Mouse (Mus musculus) MEL (cell line): ENCODE measurements around the gene Fto. TPM values are rescaled to one million over a fixed set of nuclear protein-coding genes. Genes with fewer than 3 reads are reported as not detected.

ENCODE experiments used
- DNase-seq: peaks from one replicate; pipeline ENCODE4 v3.0.0; 2011; ENCODE audit warnings: low read depth, low spot score
- H3K27ac ChIP-seq: 2 replicates; pipeline ENCODE4 v1.5.1; 2012; ENCODE audit warnings: low read depth, mild to moderate bottlenecking, control low read depth, low read length, moderate library complexity; ENCODE audit not compliant: control insufficient read depth
- H3K27me3 ChIP-seq, 2 experiments: fragments of 150-350 bp in 1 of 2; sonication (generic) in 1 of 2; 2 replicates each; pipeline ENCODE4 v1.6.1; 2012; ENCODE audit warnings: low read length in 2 of 2, mild to moderate bottlenecking in 2 of 2, improper control_type of control experiment in 1 of 2, moderate library complexity in 1 of 2; ENCODE audit not compliant: insufficient read depth in 2 of 2, control insufficient read depth in 1 of 2
- H3K36me3 ChIP-seq, 2 experiments: 2 replicates each; pipeline ENCODE4 v1.6.1; 2012 to 2014; ENCODE audit warnings: low read length in 2 of 2, improper control_type of control experiment in 1 of 2, inconsistent platforms in 1 of 2, mild to moderate bottlenecking in 1 of 2; ENCODE audit not compliant: insufficient read depth in 2 of 2, control insufficient read depth in 1 of 2
- H3K4me1 ChIP-seq, 2 experiments: fragments of 150-350 bp in 1 of 2; sonication (generic) in 1 of 2; 2 replicates each; pipeline ENCODE4 v1.6.1; 2012; ENCODE audit warnings: low read length in 2 of 2, improper control_type of control experiment in 1 of 2, mild to moderate bottlenecking in 1 of 2; ENCODE audit not compliant: insufficient read depth in 2 of 2, control insufficient read depth in 1 of 2
- H3K4me3 ChIP-seq, 2 experiments: fragments of 150-350 bp in 1 of 2; sonication (generic) in 1 of 2; 2 replicates each; pipeline ENCODE4 v1.5.1; 2012; ENCODE audit warnings: low read depth in 2 of 2, low read length in 2 of 2, mild to moderate bottlenecking in 2 of 2, moderate library complexity in 2 of 2, control low read depth in 1 of 2, improper control_type of control experiment in 1 of 2; ENCODE audit not compliant: control insufficient read depth in 1 of 2, insufficient read depth in 1 of 2
- H3K79me2 ChIP-seq: 2 replicates; pipeline ENCODE4 v1.6.1; 2012; ENCODE audit warnings: mild to moderate bottlenecking, low read length, moderate library complexity; ENCODE audit not compliant: control insufficient read depth, poor library complexity, insufficient read depth
- H3K9ac ChIP-seq: 2 replicates; pipeline ENCODE4 v1.6.1; 2012; ENCODE audit warnings: low read depth, mild to moderate bottlenecking, control low read depth, low read length, moderate library complexity; ENCODE audit not compliant: control insufficient read depth, poor library complexity, severe bottlenecking
- H3K9me3 ChIP-seq: fragments of 150-350 bp; sonication (generic); replicated peaks from 2 replicates; pipeline ENCODE4 v1.6.1; 2012; ENCODE audit warnings: mild to moderate bottlenecking, low read length, improper control_type of control experiment, moderate library complexity; ENCODE audit not compliant: insufficient read depth
- CHD2 ChIP-seq: IDR thresholded peaks from 2 replicates; pipeline ENCODE4 v1.6.1; 2011; ENCODE audit warnings: low read length, improper control_type of control experiment
- CTCF ChIP-seq, 3 experiments: IDR thresholded peaks in 2 of 3; conservative IDR thresholded peaks in 1 of 3; 2 replicates each; pipeline ENCODE4 v1.5.1; 2011 to 2012; ENCODE audit warnings: low read length in 3 of 3, low read depth in 2 of 3, mild to moderate bottlenecking in 2 of 3, improper control_type of control experiment in 1 of 3, inconsistent platforms in 1 of 3, mixed read lengths in 1 of 3, moderate library complexity in 1 of 3; ENCODE audit not compliant: control insufficient read depth in 1 of 3, insufficient read depth in 1 of 3, poor library complexity in 1 of 3, severe bottlenecking in 1 of 3
- E2F4 ChIP-seq: IDR thresholded peaks from 2 replicates; pipeline ENCODE4 v1.6.1; 2011; ENCODE audit warnings: low read depth, low read length, improper control_type of control experiment, borderline replicate concordance
- EP300 ChIP-seq, 2 experiments: IDR thresholded peaks; 2 replicates each; pipeline ENCODE4 v1.6.1; 2011; ENCODE audit warnings: improper control_type of control experiment in 2 of 2, low read length in 2 of 2, low read depth in 1 of 2, mild to moderate bottlenecking in 1 of 2
- GABPA ChIP-seq: IDR thresholded peaks from 2 replicates; pipeline ENCODE4 v1.6.1; 2012; ENCODE audit warnings: low read depth, mild to moderate bottlenecking, inconsistent platforms, low read length, improper control_type of control experiment, moderate library complexity
- HCFC1 ChIP-seq: IDR thresholded peaks from 2 replicates; pipeline ENCODE4 v1.6.1; 2012; ENCODE audit warnings: low read depth, mild to moderate bottlenecking, inconsistent platforms, low read length, improper control_type of control experiment, moderate library complexity
- MAFK ChIP-seq: IDR thresholded peaks from 2 replicates; pipeline ENCODE4 v1.6.1; 2011; ENCODE audit warnings: low read depth, mild to moderate bottlenecking, low read length, improper control_type of control experiment, borderline replicate concordance
- MAX ChIP-seq: IDR thresholded peaks from 2 replicates; pipeline ENCODE4 v1.6.1; 2011; ENCODE audit warnings: low read length, improper control_type of control experiment
- MEF2A ChIP-seq: IDR thresholded peaks from 2 replicates; pipeline ENCODE4 v1.6.1; 2014; ENCODE audit warnings: low read depth, mild to moderate bottlenecking, inconsistent platforms, low read length, improper control_type of control experiment; ENCODE audit not compliant: poor library complexity, insufficient replicate concordance, severe bottlenecking; ENCODE audit errors: extremely low read depth
- MYB ChIP-seq: IDR thresholded peaks from 2 replicates; pipeline ENCODE4 v1.6.1; 2011; ENCODE audit warnings: mild to moderate bottlenecking, low read depth, low read length, improper control_type of control experiment
- MYC ChIP-seq: IDR thresholded peaks from 2 replicates; pipeline ENCODE4 v1.6.1; 2011; ENCODE audit warnings: low read depth, mild to moderate bottlenecking, low read length, improper control_type of control experiment, moderate library complexity
- NELFE ChIP-seq: IDR thresholded peaks from 2 replicates; pipeline ENCODE4 v1.6.1; 2011; ENCODE audit warnings: low read depth, low read length, improper control_type of control experiment
- NRF1 ChIP-seq: IDR thresholded peaks from 2 replicates; pipeline ENCODE4 v1.6.1; 2014; ENCODE audit warnings: low read depth, mild to moderate bottlenecking, inconsistent platforms, low read length, improper control_type of control experiment, moderate library complexity; ENCODE audit not compliant: poor library complexity, insufficient read depth, severe bottlenecking
- POLR2A ChIP-seq, 2 experiments: IDR thresholded peaks; 2 replicates each; pipeline ENCODE4 v1.6.1; 2011 to 2012; ENCODE audit warnings: low read length in 2 of 2, mild to moderate bottlenecking in 2 of 2, control low read depth in 1 of 2, improper control_type of control experiment in 1 of 2, low read depth in 1 of 2, moderate library complexity in 1 of 2; ENCODE audit not compliant: control insufficient read depth in 1 of 2, insufficient read depth in 1 of 2, poor library complexity in 1 of 2
- POLR2AphosphoS5 ChIP-seq: IDR thresholded peaks from 2 replicates; pipeline ENCODE4 v1.6.1; 2012; ENCODE audit warnings: low read depth, borderline replicate concordance, mild to moderate bottlenecking, inconsistent platforms, low read length, moderate library complexity, mixed read lengths
- RAD21 ChIP-seq: IDR thresholded peaks from 2 replicates; pipeline ENCODE4 v1.6.1; 2011; ENCODE audit warnings: mild to moderate bottlenecking, low read depth, low read length, improper control_type of control experiment
- RCOR1 ChIP-seq: IDR thresholded peaks from 2 replicates; pipeline ENCODE4 v1.6.1; 2012; ENCODE audit warnings: low read depth, mild to moderate bottlenecking, inconsistent platforms, low read length, improper control_type of control experiment
- SIN3A ChIP-seq: IDR thresholded peaks from 2 replicates; pipeline ENCODE4 v1.6.1; 2012; ENCODE audit warnings: low read length, improper control_type of control experiment, inconsistent platforms
- SMC3 ChIP-seq: IDR thresholded peaks from 2 replicates; pipeline ENCODE4 v1.6.1; 2011; ENCODE audit warnings: low read depth, low read length, improper control_type of control experiment
- TCF12 ChIP-seq: IDR thresholded peaks from 2 replicates; pipeline ENCODE4 v1.6.1; 2014; ENCODE audit warnings: low read depth, mild to moderate bottlenecking, inconsistent platforms, low read length, improper control_type of control experiment, moderate library complexity
- USF1 ChIP-seq: IDR thresholded peaks from 2 replicates; pipeline ENCODE4 v1.6.1; 2014; ENCODE audit warnings: low read depth, mild to moderate bottlenecking, inconsistent platforms, low read length, improper control_type of control experiment, moderate library complexity
- USF2 ChIP-seq, 2 experiments: IDR thresholded peaks; 2 replicates each; pipeline ENCODE4 v1.6.1; 2011 to 2012; ENCODE audit warnings: improper control_type of control experiment in 2 of 2, low read length in 2 of 2, borderline replicate concordance in 1 of 2, inconsistent platforms in 1 of 2, low read depth in 1 of 2, mild to moderate bottlenecking in 1 of 2; ENCODE audit not compliant: insufficient read depth in 1 of 2
- ZKSCAN1 ChIP-seq: IDR thresholded peaks from 2 replicates; pipeline ENCODE4 v1.6.1; 2012; ENCODE audit warnings: low read depth, mild to moderate bottlenecking, inconsistent platforms, low read length, improper control_type of control experiment, moderate library complexity
- ZNF384 ChIP-seq: IDR thresholded peaks from 2 replicates; pipeline ENCODE4 v1.6.1; 2012; ENCODE audit warnings: low read depth, mild to moderate bottlenecking, inconsistent platforms, low read length, improper control_type of control experiment
- polyA plus RNA-seq, 2 experiments: library from polyadenylated mRNA; stranded (reverse) in 1 of 2; unstranded in 1 of 2; fragments of >175 nt in 1 of 2; fragments of >200 nt in 1 of 2; gene quantifications; 2 replicates each; pipeline versions ENCODE4 v1.2.1 to v1.2.4; 2012; ENCODE audit warnings: low replicate concordance in 2 of 2, low read depth in 1 of 2; ENCODE audit not compliant: insufficient read length in 2 of 2, insufficient read depth in 1 of 2, missing spikeins in 1 of 2
- total RNA-seq: library from RNA; depleted of rRNA; stranded (reverse); fragments of 300-350 nt; gene quantifications from 2 replicates; pipeline ENCODE4 v1.2.3, GENCODE M21; 2012

The Fto gene
- total and polyA plus RNA-seq, 3 experiments, result 13.5 to 41.1 TPM; not detected in 1

DNA sequence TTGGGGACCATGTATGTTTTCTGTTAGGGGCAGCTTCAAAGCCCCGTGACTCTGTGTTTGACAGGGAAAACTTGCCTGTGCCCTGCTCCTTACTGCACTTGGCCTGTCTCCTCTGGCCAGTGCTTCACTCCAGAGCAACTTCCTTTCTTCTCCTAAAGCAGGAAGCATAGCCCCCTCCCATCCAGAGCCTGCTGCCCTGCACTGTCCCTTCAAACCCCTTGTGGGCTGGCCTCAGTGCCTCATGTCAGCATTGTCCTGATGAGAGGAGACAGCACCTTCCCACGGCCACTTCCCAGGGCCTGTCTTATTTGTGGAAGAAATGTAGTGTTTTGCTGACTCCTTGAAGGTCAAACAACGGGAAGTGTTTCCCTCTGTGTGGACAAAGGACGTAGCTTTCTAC is 195.0 kb downstream of the Fto start:
- DNase-seq, result no peak
- Histone ChIP-seq H3K27ac (peak overlapping the region; percentile 35), H3K4me3 (no peak overlapping the region), H3K4me1 (peaks cover 44% of the 10 kb centered on the region in 2 experiments), H3K27me3 (no peaks in the 10 kb centered on the region), H3K9me3 (no peaks in the 10 kb centered on the region), H3K36me3 (peaks cover 0 to 43% of the 10 kb centered on the region in 2 experiments; a peak in 2 of 4 replicates), H3K79me2 (no peaks in the 10 kb centered on the region)
- TF ChIP-seq CHD2, result no peak
- no peak for TF ChIP-seq GABPA
- TF ChIP-seq, all 39 proteins: peak for 0
- H3K9ac ChIP-seq, result no peak overlapping the region

DNA sequence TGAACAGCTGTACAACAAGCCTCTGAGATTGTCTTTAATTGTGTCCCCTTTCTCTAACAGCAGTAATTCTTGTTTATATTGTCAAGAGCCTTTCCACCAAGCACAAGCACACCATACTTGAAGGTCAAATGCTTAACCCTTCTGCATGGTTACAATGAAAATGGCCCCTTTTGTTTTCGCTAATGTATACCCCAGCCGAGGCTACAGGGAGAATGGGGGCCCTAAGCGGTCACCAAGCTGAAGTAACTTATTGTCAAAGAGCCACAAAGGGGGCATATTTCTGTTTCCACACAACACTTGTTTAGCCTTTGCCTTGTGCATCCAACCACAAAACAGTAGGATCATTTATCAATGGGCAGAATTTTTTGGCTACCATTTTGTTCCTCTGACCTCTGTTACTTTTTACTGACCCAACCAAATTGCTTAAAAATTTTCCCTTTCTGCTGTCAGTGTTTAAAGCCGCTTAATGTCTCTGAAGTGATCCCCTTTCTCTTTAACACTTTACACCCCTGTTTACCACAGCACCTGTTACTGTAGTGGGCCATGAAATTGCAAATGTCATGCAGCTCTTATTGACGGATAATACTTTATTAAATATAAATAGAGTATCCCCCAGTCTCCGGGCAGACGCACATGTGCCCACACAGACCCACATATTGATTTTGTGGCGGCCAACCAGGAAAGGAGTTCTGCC is 196.0 kb downstream of the Fto start:
- TF ChIP-seq MAX (no peak), MAFK (no peak), E2F4 (no peak), NELFE (no peak), ZNF384 (no peak), GABPA (no peak), SMC3 (no peak), RCOR1 (no peak), SIN3A (no peak), MEF2A (no peak), POLR2A (IDR thresholded peaks at IDR 0.05; ENCODE audit: control insufficient read depth in 1 of 2, insufficient read depth in 1 of 2, low read depth in 1 of 2, low read length in 2 of 2, poor library complexity in 1 of 2) (no peak)
- H3K4me1 ChIP-seq, result peaks cover 44% of the 10 kb centered on the region in 2 experiments
- DNase-seq, result no peak
- H3K27ac ChIP-seq, result no peak overlapping the region
- H3K9me3 ChIP-seq, result no peaks in the 10 kb centered on the region
- H3K36me3 ChIP-seq, result peaks cover 0 to 43% of the 10 kb centered on the region in 2 experiments
- H3K79me2 ChIP-seq, result no peaks in the 10 kb centered on the region
- H3K4me3 ChIP-seq, result no peak overlapping the region
- no peak overlapping the region for H3K9ac ChIP-seq
- H3K27me3 ChIP-seq, result no peaks in the 10 kb centered on the region

DNA sequence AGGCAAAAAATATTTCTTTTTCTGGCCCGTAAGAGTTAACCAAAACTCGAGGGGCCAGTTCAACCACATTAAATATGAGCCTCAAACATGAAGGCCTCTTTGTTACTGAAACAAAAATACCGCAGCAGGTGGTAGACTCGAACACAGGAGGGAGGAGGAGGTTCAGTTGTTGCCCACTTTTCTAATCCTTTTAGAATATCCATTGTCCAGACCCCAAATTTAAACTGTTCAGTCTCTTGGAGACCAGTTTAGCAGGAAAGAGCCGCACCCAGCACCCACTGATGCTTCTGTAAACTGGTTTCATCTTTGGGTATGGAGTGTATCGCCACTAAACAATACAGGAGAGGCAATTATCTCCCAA is 196.6 kb downstream of the Fto start:
- H3K79me2 ChIP-seq, result no peaks in the 10 kb centered on the region
- no peak overlapping the region for H3K9ac ChIP-seq
- no peak for DNase-seq
- peaks cover 0 to 39% of the 10 kb centered on the region in 2 experiments for H3K36me3 ChIP-seq
- peaks cover 40 to 42% of the 10 kb centered on the region in 2 experiments for H3K4me1 ChIP-seq
- H3K9me3 ChIP-seq, result no peaks in the 10 kb centered on the region
- no peak overlapping the region for H3K27ac ChIP-seq
- H3K4me3 ChIP-seq, result no peak overlapping the region
- no peaks in the 10 kb centered on the region for H3K27me3 ChIP-seq
- no peak for TF ChIP-seq NELFE
- TF ChIP-seq RAD21, result no peak
- no peak for TF ChIP-seq MYC
- TF ChIP-seq MEF2A, result no peak
- no peak for TF ChIP-seq USF1
- TF ChIP-seq MYB, result no peak
- no peak for TF ChIP-seq MAX
- TF ChIP-seq RCOR1, result no peak
- TF ChIP-seq HCFC1, result no peak
- TF ChIP-seq TCF12, result no peak
- TF ChIP-seq USF2 (IDR thresholded peaks at IDR 0.05; ENCODE audit: borderline replicate concordance in 1 of 2, insufficient read depth in 1 of 2, low read depth in 1 of 2, low read length in 2 of 2), result no peak
- no peak for TF ChIP-seq EP300 (IDR thresholded peaks at IDR 0.05; ENCODE audit: low read depth in 1 of 2, low read length in 2 of 2)
- TF ChIP-seq CTCF (IDR thresholded peaks at IDR 0.05 in 2 of 3, conservative IDR thresholded peaks at IDR 0.05 in 1 of 3; ENCODE audit: control insufficient read depth in 1 of 3, insufficient read depth in 1 of 3, low read depth in 2 of 3, low read length in 3 of 3, poor library complexity in 1 of 3, severe bottlenecking in 1 of 3), result no peak
- no peak for TF ChIP-seq ZKSCAN1
- TF ChIP-seq POLR2AphosphoS5, result no peak
- no peak for TF ChIP-seq NRF1
- no peak for TF ChIP-seq SIN3A
